Mouse (Mus musculus) limb, embryonic 15.5 days (tissue): ENCODE results near the gene C4bp. TPM values are rescaled to one million over a fixed set of nuclear protein-coding genes. Genes with fewer than 3 reads are reported as not detected.
"Not testable (repeated sequence)": the region's sequence is repeated elsewhere in the genome, so short reads cannot be mapped to it uniquely, and the experiment has no call there.

Experiments
- ATAC-seq: fragments of 200-750 bp; cut with Nextera tagmentation; 2 replicates; pipeline ENCODE4 v1.8.0; 2017; ENCODE audit warnings: low read depth, moderate TSS enrichment; ENCODE audit not compliant: insufficient number of reproducible peaks, low FRiP score, low TSS enrichment
- H3K27ac ChIP-seq: fragments of 300-500 bp; sonication (generic); 2 replicates; pipeline ENCODE4 v1.5.1; 2015; ENCODE audit warnings: moderate library complexity, mild to moderate bottlenecking, inconsistent platforms
- H3K27me3 ChIP-seq: fragments of 300-500 bp; sonication (generic); 2 replicates; pipeline ENCODE4 v1.6.1; 2015; ENCODE audit warnings: inconsistent platforms
- H3K36me3 ChIP-seq: fragments of 300-500 bp; sonication (generic); 2 replicates; pipeline ENCODE4 v1.6.1; 2015; ENCODE audit warnings: inconsistent platforms
- H3K4me1 ChIP-seq: fragments of 300-500 bp; sonication (generic); 2 replicates; pipeline ENCODE4 v1.6.1; 2015; ENCODE audit warnings: inconsistent platforms
- H3K4me2 ChIP-seq: fragments of 300-500 bp; sonication (generic); 2 replicates; pipeline ENCODE4 v1.6.1; 2015; ENCODE audit warnings: mild to moderate bottlenecking, inconsistent platforms
- H3K4me3 ChIP-seq: fragments of 300-500 bp; sonication (generic); 2 replicates; pipeline ENCODE4 v1.5.1; 2015; ENCODE audit warnings: mild to moderate bottlenecking, inconsistent platforms
- H3K9ac ChIP-seq: fragments of 300-500 bp; sonication (generic); 2 replicates; pipeline ENCODE4 v1.6.1; 2015; ENCODE audit warnings: inconsistent platforms
- H3K9me3 ChIP-seq: fragments of 300-500 bp; sonication (generic); 2 replicates; pipeline ENCODE4 v1.6.1; 2016; ENCODE audit warnings: inconsistent platforms
- WGBS: fragments of 180-500 bp; shearing (Covaris S2); methylation state at CpG from one replicate; pipeline ENCODE4 v1.1.7; 2015; 5-methylcytosine and 5-hydroxymethylcytosine counted together
- polyA plus RNA-seq: library from polyadenylated mRNA; unstranded; fragments of >200 nt; fragmentation: Nextera tagmentation; extraction: Ambion mirVana; gene quantifications from 2 replicates; pipeline ENCODE4 v1.2.1, GENCODE M21; 2015

Gene C4bp
- polyA plus RNA-seq = not detected in 2 replicates

DNA sequence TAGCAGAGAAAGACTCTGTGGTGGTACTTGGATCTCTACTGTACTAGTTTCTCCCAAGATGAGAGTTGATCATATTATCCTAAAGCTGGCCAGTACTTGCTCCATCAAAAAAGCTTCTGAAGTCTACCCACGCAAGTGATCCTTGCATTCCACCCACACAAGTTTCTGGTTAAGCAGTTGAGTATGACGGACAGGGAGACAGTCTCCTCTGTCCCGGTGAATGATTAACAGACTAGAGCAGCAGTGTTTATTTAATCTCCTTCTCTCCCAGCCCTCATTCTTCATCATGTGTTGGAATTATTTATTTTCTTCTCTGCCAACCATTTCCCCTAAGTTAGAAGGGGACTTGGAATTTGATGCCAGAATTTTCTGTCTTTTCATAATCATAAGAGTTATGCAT, at the start of gene C4bp:
C4bp (minus strand) TSS at position 179 of the 400 bp plus-strand sequence.
- H3K9ac ChIP-seq = no peak within 1 kb of the TSS
- H3K27me3 ChIP-seq = no peaks in the 10 kb centered on the region
- H3K4me2 ChIP-seq = no peak within 1 kb of the TSS
- no peak within 1 kb of the TSS for H3K4me3 ChIP-seq
- 79% methylated on average over 3 of the region's 3 CpGs for WGBS
- ATAC-seq = no peak
- no peaks in the 10 kb centered on the region for H3K36me3 ChIP-seq
- H3K9me3 ChIP-seq = no peaks in the 10 kb centered on the region
- no peak within 1 kb of the TSS for H3K27ac ChIP-seq
- no peaks in the 10 kb centered on the region for H3K4me1 ChIP-seq

DNA sequence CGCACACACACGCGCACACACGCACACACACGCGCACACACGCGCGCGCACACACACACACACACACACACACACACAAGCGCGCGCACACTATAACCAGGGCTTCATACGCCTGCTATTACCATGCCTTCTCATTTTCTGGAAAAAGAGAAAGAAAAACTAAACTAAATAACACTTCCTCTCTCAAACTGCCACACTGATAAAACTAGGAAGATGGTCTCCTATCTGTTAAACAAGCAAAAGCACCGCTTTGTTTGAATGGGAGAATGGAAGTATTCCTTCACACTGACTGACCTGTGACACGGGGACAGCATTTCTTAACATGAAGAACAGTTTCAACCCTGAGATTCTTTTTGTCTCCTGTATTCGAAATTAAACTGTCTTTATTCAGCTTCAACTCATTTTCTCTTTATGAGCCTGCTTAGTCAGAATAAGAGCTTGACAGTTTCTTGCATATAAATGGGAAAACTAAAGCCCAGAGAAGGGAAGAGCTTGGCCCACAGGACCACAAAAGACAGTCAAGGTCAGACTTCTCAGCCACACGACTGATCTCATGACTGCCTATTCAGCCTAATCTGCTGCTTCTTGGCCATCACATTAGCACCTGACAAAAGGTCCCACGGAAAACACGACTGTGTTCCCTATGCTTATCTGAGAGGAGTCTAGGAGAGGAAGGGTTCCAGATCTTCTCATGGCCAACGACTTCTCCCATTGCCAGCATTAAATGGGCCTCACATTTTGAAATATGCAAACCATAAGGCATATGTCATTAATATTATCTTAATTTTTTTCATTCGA, 49.0 kb upstream of the C4bp start:
- H3K9ac ChIP-seq = no peak overlapping the region
- H3K27ac ChIP-seq = no peak overlapping the region

DNA sequence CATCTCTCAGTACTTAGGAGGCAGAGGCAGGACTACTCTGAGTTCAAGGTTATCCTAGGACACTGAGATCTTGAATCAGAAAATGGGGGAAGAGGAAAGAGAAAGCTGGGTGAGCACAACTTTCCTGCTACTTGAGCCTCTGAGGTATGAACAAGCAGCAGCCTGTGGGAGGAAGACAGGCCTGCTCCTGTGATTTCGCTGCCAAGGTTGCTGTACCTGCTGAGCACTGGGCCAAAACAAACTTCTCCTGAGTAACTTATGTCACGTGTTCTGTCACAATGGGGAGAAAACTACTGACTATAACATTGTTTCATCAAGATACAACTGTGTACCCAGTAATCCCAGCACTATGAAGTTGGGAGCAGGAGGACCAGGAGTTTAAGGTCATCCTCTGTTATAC, 42.2 kb upstream of the C4bp start:
- H3K9me3 ChIP-seq = no peaks in the 10 kb centered on the region
- H3K9ac ChIP-seq = no peak overlapping the region
- no peaks in the 10 kb centered on the region for H3K4me1 ChIP-seq
- no peaks in the 10 kb centered on the region for H3K27me3 ChIP-seq
- peaks cover 69% of the 10 kb centered on the region for H3K36me3 ChIP-seq
- no peak overlapping the region for H3K27ac ChIP-seq
- no peak overlapping the region for H3K4me3 ChIP-seq
- ATAC-seq = no peak
- 67% methylated on average over 2 of the region's 2 CpGs for WGBS
- H3K4me2 ChIP-seq = no peak overlapping the region

More for the DNA sequence above, 49.0 kb upstream of the C4bp start:
- 90% methylated on average over 22 of the region's 22 CpGs for WGBS
- Histone ChIP-seq H3K27me3 (no peaks in the 10 kb centered on the region), H3K4me3 (no peak overlapping the region), H3K9me3 (no peaks in the 10 kb centered on the region), H3K4me2 (no peak overlapping the region), H3K4me1 (peaks cover 4% of the 10 kb centered on the region; the same call in 1 of the 2 replicates), H3K36me3 (peaks cover 19% of the 10 kb centered on the region)
- ATAC-seq = no peak

DNA sequence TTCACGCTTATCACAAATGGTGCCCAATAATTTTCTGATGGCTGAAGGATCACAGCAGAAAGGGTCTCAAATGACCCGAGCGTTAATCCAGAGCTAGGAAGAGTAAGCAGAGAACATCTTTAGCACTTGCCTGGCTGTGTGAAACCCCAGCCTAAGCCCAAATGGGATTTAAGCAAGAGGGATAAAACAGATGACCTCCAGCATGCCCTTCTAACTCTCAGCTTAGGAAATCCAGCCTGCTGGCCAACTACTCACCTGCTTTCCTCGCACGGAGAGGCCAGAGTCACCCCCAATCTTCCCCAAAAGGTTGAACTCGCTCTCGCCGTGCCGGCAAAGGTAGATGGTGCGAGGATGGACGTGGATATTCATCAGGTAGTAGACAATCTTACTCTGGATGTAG, 40.5 kb upstream of the C4bp start:
- ATAC-seq = no peak
- peaks cover 75% of the 10 kb centered on the region for H3K36me3 ChIP-seq

DNA sequence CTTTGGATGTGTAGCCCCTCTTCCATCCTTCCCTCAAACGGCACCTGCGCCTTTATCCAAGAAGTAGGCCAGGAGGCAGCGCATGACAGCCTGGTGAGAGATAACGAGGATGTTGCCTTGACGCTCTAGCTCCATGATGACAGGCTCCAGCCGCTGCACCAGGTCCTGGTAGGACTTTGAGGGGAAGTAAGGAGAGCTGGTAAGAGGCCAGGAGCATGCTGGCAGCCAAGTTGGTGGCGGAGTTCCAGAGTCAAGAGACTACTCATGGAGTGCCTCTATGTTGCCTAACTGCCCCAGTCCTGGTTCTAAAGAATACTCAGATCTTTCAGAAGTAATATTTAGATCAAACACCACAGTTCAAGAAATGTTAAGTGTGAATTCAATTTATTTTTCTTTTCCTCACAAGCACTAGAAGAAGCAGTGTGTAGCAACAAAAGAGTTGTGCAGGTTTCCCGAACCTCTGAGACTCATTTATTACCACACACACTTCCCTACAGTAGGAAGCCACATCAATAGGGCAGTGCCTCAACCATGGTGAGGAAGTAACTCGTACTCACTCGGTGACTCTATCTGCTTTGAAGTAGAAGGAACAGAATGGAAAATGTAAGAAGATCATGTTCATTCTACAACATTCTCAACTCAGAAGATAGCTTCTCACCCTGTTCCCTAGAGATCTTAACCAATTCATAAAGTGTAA, 38.7 kb upstream of the C4bp start:
- no peaks in the 10 kb centered on the region for H3K9me3 ChIP-seq
- no peaks in the 10 kb centered on the region for H3K27me3 ChIP-seq
- no peak overlapping the region for H3K4me2 ChIP-seq
- no peak overlapping the region for H3K4me3 ChIP-seq
- no peak for ATAC-seq
- H3K9ac ChIP-seq = no peak overlapping the region
- no peaks in the 10 kb centered on the region for H3K4me1 ChIP-seq
- H3K27ac ChIP-seq = no peak overlapping the region
- H3K36me3 ChIP-seq = peaks cover 70% of the 10 kb centered on the region
- WGBS = 92% methylated on average over 10 of the region's 10 CpGs

More for the DNA sequence above, 40.5 kb upstream of the C4bp start:
- H3K9me3 ChIP-seq = no peaks in the 10 kb centered on the region
- H3K27ac ChIP-seq = no peak overlapping the region
- no peak overlapping the region for H3K9ac ChIP-seq
- 92% methylated on average over 11 of the region's 11 CpGs for WGBS
- H3K4me1 ChIP-seq = no peaks in the 10 kb centered on the region
- H3K4me2 ChIP-seq = no peak overlapping the region
- H3K4me3 ChIP-seq = no peak overlapping the region
- no peaks in the 10 kb centered on the region for H3K27me3 ChIP-seq

DNA sequence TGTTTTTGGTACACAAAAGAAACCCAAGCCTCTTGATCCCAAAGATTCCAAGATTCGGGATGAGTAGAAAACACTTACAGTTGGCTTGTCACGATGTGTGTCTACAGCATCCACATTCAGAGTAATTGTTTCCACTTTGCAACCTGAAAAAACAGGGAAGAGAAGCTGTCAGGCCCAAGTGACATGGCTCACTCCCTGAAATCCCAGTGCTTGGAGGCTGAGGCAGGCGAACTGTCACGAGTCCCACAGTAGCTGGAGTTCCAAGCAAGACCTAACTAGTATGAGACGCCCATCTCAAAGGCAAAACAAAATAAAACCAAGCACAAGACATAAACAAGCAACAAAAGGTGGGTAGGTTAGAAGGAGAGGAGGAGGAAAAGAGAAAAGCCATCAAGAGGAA, 37.2 kb upstream of the C4bp start:
- peaks cover 63% of the 10 kb centered on the region for H3K36me3 ChIP-seq
- WGBS = 84% methylated on average over 5 of the region's 5 CpGs

DNA sequence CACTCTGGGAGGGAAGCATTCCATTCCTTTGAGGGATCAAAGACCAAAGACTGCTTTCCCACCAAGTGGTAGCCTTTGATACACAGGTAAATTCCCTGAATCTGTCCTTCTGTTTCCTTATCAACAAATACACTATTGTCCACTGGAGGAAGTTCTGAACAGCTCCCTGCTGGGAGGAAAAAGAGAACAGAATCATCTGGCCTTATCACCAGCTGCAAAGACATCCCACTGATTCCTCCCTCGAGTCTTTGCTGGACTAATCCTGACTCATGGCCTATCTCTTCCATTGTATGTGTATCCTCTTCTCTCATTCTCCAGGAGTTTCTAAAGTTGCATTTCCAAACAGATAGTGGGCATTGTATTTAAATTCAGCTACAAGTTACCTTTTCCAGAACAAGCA, 22.5 kb upstream of the C4bp start:
- H3K9ac ChIP-seq = no peak overlapping the region
- H3K9me3 ChIP-seq = no peaks in the 10 kb centered on the region
- no peak for ATAC-seq
- H3K27ac ChIP-seq = no peak overlapping the region
- H3K27me3 ChIP-seq = no peaks in the 10 kb centered on the region
- no peak overlapping the region for H3K4me3 ChIP-seq
- H3K36me3 ChIP-seq = peaks cover 4% of the 10 kb centered on the region; the same call in 1 of the 2 replicates
- H3K4me1 ChIP-seq = no peaks in the 10 kb centered on the region
- 74% methylated on average over 1 of the region's 1 CpGs for WGBS
- H3K4me2 ChIP-seq = no peak overlapping the region

More for the DNA sequence above, 37.2 kb upstream of the C4bp start:
- no peak for ATAC-seq
- no peaks in the 10 kb centered on the region for H3K4me1 ChIP-seq
- H3K27me3 ChIP-seq = no peaks in the 10 kb centered on the region
- no peak overlapping the region for H3K4me2 ChIP-seq
- no peak overlapping the region for H3K27ac ChIP-seq
- H3K9me3 ChIP-seq = no peaks in the 10 kb centered on the region
- no peak overlapping the region for H3K4me3 ChIP-seq
- H3K9ac ChIP-seq = no peak overlapping the region

DNA sequence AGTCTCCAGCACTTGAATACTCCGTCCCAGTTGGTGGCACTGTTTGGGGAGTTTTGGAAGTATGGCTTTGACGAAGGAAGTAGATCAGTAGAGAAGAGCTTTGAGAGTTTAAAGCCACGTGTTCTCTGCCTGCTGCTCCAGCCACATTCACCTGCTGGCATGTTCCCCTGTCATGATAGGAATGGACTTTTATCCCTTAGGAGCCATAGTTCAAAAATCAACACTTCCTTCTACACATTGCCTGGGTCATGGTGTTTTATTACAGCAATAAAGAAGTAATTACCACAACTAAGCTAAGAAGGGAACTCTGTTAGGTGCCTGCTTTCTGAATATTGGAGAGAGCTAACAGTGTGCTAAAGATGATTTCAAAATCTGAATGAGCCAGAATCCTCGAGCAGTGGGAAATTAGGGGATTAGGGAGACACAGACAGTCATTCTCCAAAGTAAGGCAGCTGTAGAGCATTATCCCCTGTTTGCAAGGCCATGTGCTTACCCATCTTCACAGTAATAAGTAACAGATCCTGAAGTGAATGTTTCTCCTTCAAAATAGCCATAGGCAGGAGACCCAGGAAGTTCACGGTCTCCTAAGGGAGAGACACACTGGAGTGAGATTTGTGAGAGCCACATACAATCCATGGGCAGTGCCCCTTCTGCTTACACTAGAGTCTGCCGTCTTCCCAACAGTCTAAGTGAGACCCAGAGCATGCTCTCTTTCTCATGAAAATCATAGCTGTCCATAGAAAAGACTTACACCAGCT, 20.4 kb upstream of the C4bp start:
- H3K4me3 ChIP-seq = no peak overlapping the region
- no peak overlapping the region for H3K4me2 ChIP-seq
- no peaks in the 10 kb centered on the region for H3K9me3 ChIP-seq
- no peaks in the 10 kb centered on the region for H3K27me3 ChIP-seq
- WGBS = 44% methylated on average over 6 of the region's 6 CpGs
- H3K36me3 ChIP-seq = no peaks in the 10 kb centered on the region
- H3K4me1 ChIP-seq = no peaks in the 10 kb centered on the region
- H3K27ac ChIP-seq = no peak overlapping the region
- no peak for ATAC-seq
- no peak overlapping the region for H3K9ac ChIP-seq

DNA sequence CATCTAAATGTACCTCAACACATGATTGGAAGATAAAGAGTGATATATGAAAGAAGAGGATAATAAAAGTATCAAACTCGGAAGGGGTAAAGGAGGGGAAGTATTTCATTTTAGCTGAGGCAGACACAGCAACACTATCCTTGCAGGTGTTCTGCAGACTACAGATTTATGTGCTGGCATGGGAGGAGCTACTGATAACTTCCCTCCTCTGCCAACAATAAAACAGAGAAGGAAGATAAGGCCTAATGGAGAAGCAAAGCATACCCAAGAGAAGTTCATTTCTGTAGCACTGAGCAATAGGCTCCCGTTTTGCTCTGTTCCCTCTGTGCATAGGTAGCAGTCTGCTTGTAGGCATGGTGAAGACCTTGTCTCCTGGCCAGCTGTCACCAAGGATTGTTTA, 19.6 kb upstream of the C4bp start:
- H3K27ac ChIP-seq = no peak overlapping the region
- H3K27me3 ChIP-seq = no peaks in the 10 kb centered on the region
- no peaks in the 10 kb centered on the region for H3K9me3 ChIP-seq
- ATAC-seq = no peak
- no peak overlapping the region for H3K9ac ChIP-seq
- H3K4me3 ChIP-seq = no peak overlapping the region
- 64% methylated on average over 2 of the region's 2 CpGs for WGBS
- no peak overlapping the region for H3K4me2 ChIP-seq
- H3K4me1 ChIP-seq = no peaks in the 10 kb centered on the region
- H3K36me3 ChIP-seq = no peaks in the 10 kb centered on the region

DNA sequence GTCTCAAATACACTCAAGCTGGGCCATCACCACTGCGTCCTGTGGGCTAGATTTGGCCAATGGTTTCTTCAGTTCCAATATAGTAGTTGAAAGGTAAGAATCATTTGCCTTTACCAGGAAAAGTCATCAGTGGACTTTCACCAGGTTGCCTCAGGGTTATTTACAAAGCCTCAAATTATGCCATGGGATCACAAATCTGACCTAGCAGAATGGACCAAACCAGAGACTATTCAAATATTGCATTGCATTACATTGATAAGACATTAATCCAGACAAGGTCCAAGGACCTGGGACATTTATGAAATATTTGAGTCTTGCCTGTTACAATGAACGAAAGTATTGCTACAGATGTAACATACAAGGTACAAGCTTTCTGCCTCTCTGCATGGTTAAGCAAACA, 17.1 kb upstream of the C4bp start:
- Histone ChIP-seq H3K4me1 (no peaks in the 10 kb centered on the region), H3K27me3 (no peaks in the 10 kb centered on the region), H3K36me3 (no peaks in the 10 kb centered on the region), H3K9ac (no peak overlapping the region), H3K4me2 (no peak overlapping the region), H3K4me3 (no peak overlapping the region), H3K27ac (no peak overlapping the region), H3K9me3 (no peaks in the 10 kb centered on the region)
- WGBS = 85% methylated on average over 2 of the region's 2 CpGs
- ATAC-seq = no peak

DNA sequence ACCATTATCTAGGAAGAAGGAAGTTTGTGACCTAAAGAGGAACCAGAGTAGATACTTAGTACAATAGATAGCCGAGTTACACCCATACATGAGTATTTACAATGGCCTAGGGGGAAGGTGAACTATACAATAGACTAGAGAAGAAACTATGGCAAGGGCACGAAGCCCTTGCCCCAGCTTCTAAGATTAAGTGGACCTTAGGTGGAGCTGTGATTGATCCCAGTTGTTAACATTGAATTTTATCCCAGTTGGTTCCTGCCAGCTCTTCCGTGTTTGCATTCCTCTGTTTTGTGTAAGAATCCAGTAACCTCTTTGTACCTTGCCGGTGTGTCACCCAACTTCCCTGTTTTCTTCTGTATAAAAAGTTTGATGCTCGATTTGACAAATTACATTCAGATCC, 2.1 kb upstream of the C4bp start:
- not testable (repeated sequence) for H3K4me2 ChIP-seq, ATAC-seq, H3K9me3 ChIP-seq, H3K27ac ChIP-seq, H3K9ac ChIP-seq, H3K4me3 ChIP-seq, H3K36me3 ChIP-seq, H3K27me3 ChIP-seq, H3K4me1 ChIP-seq
- 85% methylated on average over 5 of the region's 5 CpGs for WGBS

DNA sequence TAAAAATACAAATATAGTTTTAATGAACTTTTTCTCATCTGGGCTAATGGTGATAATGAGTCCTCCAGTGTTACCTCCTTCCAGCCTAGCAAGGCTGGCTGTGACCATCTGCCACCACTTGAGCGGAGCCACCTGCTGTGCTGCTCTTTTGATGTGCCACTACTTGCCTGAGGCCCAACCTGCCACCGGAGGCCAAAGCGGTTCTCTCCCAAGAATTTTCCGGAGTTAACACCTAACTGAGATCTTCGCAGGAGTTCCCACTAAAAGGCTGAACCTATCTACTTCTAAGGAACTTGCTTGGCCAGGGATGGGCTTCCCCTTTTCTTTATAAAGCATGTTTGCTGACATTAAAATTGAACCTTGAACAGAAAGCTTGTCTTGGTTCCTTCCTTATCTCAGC, 1.8 kb downstream of the C4bp start:
- ATAC-seq, H3K36me3 ChIP-seq, H3K4me3 ChIP-seq, H3K4me2 ChIP-seq, H3K9ac ChIP-seq, H3K9me3 ChIP-seq, H3K27me3 ChIP-seq, H3K27ac ChIP-seq, H3K4me1 ChIP-seq: not testable (repeated sequence)
- 10% methylated on average over 5 of the region's 5 CpGs for WGBS
